Mouse (Mus musculus) megakaryocyte, embryonic 14.5 days (primary cell): ENCODE results near the gene Usp43.

Experiments used
- FLI1 ChIP-seq: IDR thresholded peaks from 2 replicates; pipeline ENCODE4 v1.6.1; 2012; ENCODE audit warnings: low read length, inconsistent platforms, mixed read lengths
- GATA1 ChIP-seq: IDR thresholded peaks from 3 replicates; pipeline ENCODE4 v1.6.1; 2012; ENCODE audit warnings: mixed read lengths, low read length, inconsistent platforms, borderline replicate concordance

GRCm38 (mm10) chr11:67819604-67820003, 102.3 kb downstream of the Usp43 start:
- no peak for TF ChIP-seq GATA1
- TF ChIP-seq FLI1: no peak
